Mouse (Mus musculus) heart, adult 10 weeks (tissue): Measurements from ENCODE around the gene Txk. TPM values are rescaled to one million over a fixed set of nuclear protein-coding genes. Genes with fewer than 3 reads are reported as not detected.

Experiments
- polyA plus RNA-seq: library from polyadenylated mRNA; stranded (reverse); fragments of 350-450 nt; fragmentation: Illumina TruSeq; extraction: RNeasy Lipid Tissue Mini Kit (QIAGEN cat#74804); gene quantifications from one replicate; pipeline ENCODE4 v1.2.3, GENCODE M21; 2014; ENCODE audit warnings: low read depth, low replicate concordance

Txk gene
- polyA plus RNA-seq: not detected

GRCm38 (mm10) chr5:72752585-72752984 lies at the start of gene Txk:
TSS of gene Txk (minus strand) at chr5:72752777.

GRCm38 (mm10) chr5:72647418-72647907 lies 105.1 kb downstream of the Txk start, which contains the start of gene Nipal1:
TSS of gene Nipal1 (plus strand) at chr5:72647795.

Other genes starting within 250 kb of the Txk start
- gene Corin, start 248.3 kb downstream of the Txk start, polyA plus RNA-seq: 146 TPM
- 7.0 TPM for gene Nfxl1, start 193.1 kb downstream of the Txk start, polyA plus RNA-seq
- gene Zar1, start 171.5 kb downstream of the Txk start, polyA plus RNA-seq: not detected
- not detected for gene Gm5868, start 165.2 kb downstream of the Txk start, polyA plus RNA-seq
- gene Cnga1, start 108.5 kb downstream of the Txk start, polyA plus RNA-seq: not detected
- not detected for gene Nipal1, start 105.0 kb downstream of the Txk start, polyA plus RNA-seq
- 15.8 TPM for gene Tec, start 115.7 kb upstream of the Txk start, polyA plus RNA-seq
- gene Slain2, start 161.5 kb upstream of the Txk start, polyA plus RNA-seq: 92.0 TPM
- not detected for gene Gm10135, start 221.9 kb upstream of the Txk start, polyA plus RNA-seq